Mouse (Mus musculus): ENCODE data around the gene Ap1s3.

Gene Ap1s3

GRCm38 (mm10) chr1:79671543-79672337 lies at the start of gene Ap1s3:
Ap1s3 (minus strand) TSS chr1:79671972.
- DNase-seq (ENCODE audit: low read depth, low spot score) = peak; percentile 54

- no peak for DNase-seq (ENCODE audit: low read depth, low spot score)
Observed at GRCm38 (mm10) chr1:79714152-79714923, 42.6 kb upstream of the Ap1s3 start.

- DNase-seq (ENCODE audit: low read depth, low spot score) = no peak
Observed at GRCm38 (mm10) chr1:79713081-79713480, 41.3 kb upstream of the Ap1s3 start.

- no peak for DNase-seq (ENCODE audit: low read depth, low spot score)
Observed at GRCm38 (mm10) chr1:79711147-79712126, 39.7 kb upstream of the Ap1s3 start.

- no peak for DNase-seq (ENCODE audit: low read depth, low spot score)
Observed at GRCm38 (mm10) chr1:79710678-79711077, 38.9 kb upstream of the Ap1s3 start.

GRCm38 (mm10) chr1:79710216-79710615 lies 38.4 kb upstream of the Ap1s3 start:
- no peak for DNase-seq (ENCODE audit: low read depth, low spot score)

- DNase-seq (ENCODE audit: low read depth, low spot score) = no peak
Observed at GRCm38 (mm10) chr1:79707383-79707782, 35.6 kb upstream of the Ap1s3 start.

- no peak for DNase-seq (ENCODE audit: low read depth, low spot score)
Observed at GRCm38 (mm10) chr1:79706707-79707106, 34.9 kb upstream of the Ap1s3 start.

- no peak for DNase-seq (ENCODE audit: low read depth, low spot score)
Observed at GRCm38 (mm10) chr1:79704672-79705071, 32.9 kb upstream of the Ap1s3 start.

- DNase-seq (ENCODE audit: low read depth, low spot score) = no peak
Observed at GRCm38 (mm10) chr1:79703520-79703919, 31.7 kb upstream of the Ap1s3 start.

GRCm38 (mm10) chr1:79698506-79698905 lies 26.7 kb upstream of the Ap1s3 start:
- DNase-seq (ENCODE audit: low read depth, low spot score) = no peak

GRCm38 (mm10) chr1:79697382-79697781 lies 25.6 kb upstream of the Ap1s3 start:
- no peak for DNase-seq (ENCODE audit: low read depth, low spot score)

- DNase-seq (ENCODE audit: low read depth, low spot score) = no peak
Observed at GRCm38 (mm10) chr1:79696933-79697332, 25.2 kb upstream of the Ap1s3 start.

GRCm38 (mm10) chr1:79692482-79692881 lies 20.7 kb upstream of the Ap1s3 start:
- no peak for DNase-seq (ENCODE audit: low read depth, low spot score)

- no peak for DNase-seq (ENCODE audit: low read depth, low spot score)
Observed at GRCm38 (mm10) chr1:79687254-79687653, 15.5 kb upstream of the Ap1s3 start.

GRCm38 (mm10) chr1:79684027-79684426 lies 12.3 kb upstream of the Ap1s3 start:
- no peak for DNase-seq (ENCODE audit: low read depth, low spot score)

- no peak for DNase-seq (ENCODE audit: low read depth, low spot score)
Observed at GRCm38 (mm10) chr1:79682936-79683335, 11.2 kb upstream of the Ap1s3 start.

GRCm38 (mm10) chr1:79680777-79681176 lies 9.0 kb upstream of the Ap1s3 start:
- no peak for DNase-seq (ENCODE audit: low read depth, low spot score)

- DNase-seq (ENCODE audit: low read depth, low spot score) = no peak
Observed at GRCm38 (mm10) chr1:79678117-79678684, 6.4 kb upstream of the Ap1s3 start.

- no peak for DNase-seq (ENCODE audit: low read depth, low spot score)
Observed at GRCm38 (mm10) chr1:79675716-79676115, 3.9 kb upstream of the Ap1s3 start.

- no peak for DNase-seq (ENCODE audit: low read depth, low spot score)
Observed at GRCm38 (mm10) chr1:79671196-79671542, 603 bp downstream of the Ap1s3 start.

Data from embryo, embryonic 11.5 days (tissue).